Mouse (Mus musculus) forebrain, postnatal 0 days (tissue): Measurements from ENCODE around the gene Ap1m2. TPM values are rescaled to one million over a fixed set of nuclear protein-coding genes. Genes with fewer than 3 reads are reported as not detected.
"Not testable (repeated sequence)": the region's sequence is repeated elsewhere in the genome, so short reads cannot be mapped to it uniquely, and the experiment has no call there.

Experiments
- ATAC-seq: fragments of 200-750 bp; cut with Nextera tagmentation; 2 replicates; pipeline ENCODE4 v1.8.0; 2017; ENCODE audit warnings: mild to moderate bottlenecking, moderate library complexity
- DNase-seq: peaks from one replicate; pipeline ENCODE4 v3.0.0-alpha.2; 2015
- H3K27ac ChIP-seq: fragments of 300-500 bp; sonication (generic); 2 replicates; pipeline ENCODE4 v1.5.1; 2014; ENCODE audit warnings: low read depth, mild to moderate bottlenecking, antibody characterized with exemption, low read length, moderate library complexity, mixed read lengths
- H3K27me3 ChIP-seq: fragments of 300-500 bp; sonication (generic); 2 replicates; pipeline ENCODE4 v1.6.1; 2014; ENCODE audit warnings: mild to moderate bottlenecking, low read length, mixed read lengths; ENCODE audit not compliant: insufficient read depth
- H3K36me3 ChIP-seq: fragments of 300-500 bp; sonication (generic); 2 replicates; pipeline ENCODE4 v1.6.1; 2014; ENCODE audit warnings: mild to moderate bottlenecking, moderate library complexity; ENCODE audit not compliant: insufficient read depth
- H3K4me1 ChIP-seq: fragments of 300-500 bp; sonication (generic); 2 replicates; pipeline ENCODE4 v1.6.1; 2014; ENCODE audit warnings: antibody characterized with exemption; ENCODE audit not compliant: insufficient read depth
- H3K4me2 ChIP-seq: fragments of 300-500 bp; sonication (generic); 2 replicates; pipeline ENCODE4 v1.6.1; 2014; ENCODE audit warnings: low read depth, mild to moderate bottlenecking, moderate library complexity
- H3K4me3 ChIP-seq: fragments of 300-500 bp; sonication (generic); 2 replicates; pipeline ENCODE4 v1.5.1; 2014; ENCODE audit warnings: low read depth, low read length, mixed read lengths
- H3K9ac ChIP-seq: fragments of 300-500 bp; sonication (generic); 2 replicates; pipeline ENCODE4 v1.6.1; 2014; ENCODE audit warnings: mild to moderate bottlenecking
- H3K9me3 ChIP-seq: fragments of 300-500 bp; sonication (generic); 2 replicates; pipeline ENCODE4 v1.6.1; 2016; ENCODE audit warnings: low read length
- CTCF ChIP-seq: sonication (generic); IDR thresholded peaks from 2 replicates; pipeline ENCODE4 v1.5.1; 2016; ENCODE audit warnings: antibody characterized with exemption, control low read depth, low read depth
- WGBS: fragments of 180-500 bp; shearing (Covaris S2); extraction: QIAGEN DNeasy Blood & Tissue Kit; methylation state at CpG from one replicate; pipeline ENCODE4 v1.1.7; 2014; 5-methylcytosine and 5-hydroxymethylcytosine counted together
- polyA plus RNA-seq: library from polyadenylated mRNA; unstranded; fragments of >200 nt; fragmentation: Nextera tagmentation; extraction: Ambion mirVana; gene quantifications from 2 replicates; pipeline ENCODE4 v1.2.1, GENCODE M21; 2015
- total RNA-seq: library from RNA; depleted of rRNA; stranded (reverse); fragments of >200 nt; gene quantifications from 2 replicates; pipeline ENCODE4 v1.2.3, GENCODE M21; 2014

Ap1m2 gene
- total and polyA plus RNA-seq, 2 experiments from 2014 or later, result 2.6 to 2.9 TPM

GRCm38 (mm10) chr9:21309150-21309741 lies 2.9 kb downstream of the Ap1m2 start:
- H3K27ac ChIP-seq, result no peak overlapping the region
- H3K4me3 ChIP-seq, result no peak overlapping the region
- H3K4me2 ChIP-seq, result no peak overlapping the region
- H3K9me3 ChIP-seq, result no peaks in the 10 kb centered on the region
- DNase-seq (no peak), ATAC-seq (no peak)
- H3K9ac ChIP-seq, result no peak overlapping the region
- 74% methylated on average over 15 of the region's 15 CpGs for WGBS
- H3K27me3 ChIP-seq, result peaks cover 12% of the 10 kb centered on the region
- H3K36me3 ChIP-seq, result no peaks in the 10 kb centered on the region
- H3K4me1 ChIP-seq, result no peaks in the 10 kb centered on the region
- no peak for TF ChIP-seq CTCF

GRCm38 (mm10) chr9:21305065-21305464 lies 7.1 kb downstream of the Ap1m2 start:
- Histone ChIP-seq H3K4me2 (no peak overlapping the region), H3K9ac (no peak overlapping the region), H3K9me3 (no peaks in the 10 kb centered on the region), H3K4me1 (no peaks in the 10 kb centered on the region), H3K27me3 (no peaks in the 10 kb centered on the region), H3K27ac (no peak overlapping the region), H3K36me3 (no peaks in the 10 kb centered on the region), H3K4me3 (no peak overlapping the region)
- no peak for DNase-seq
- TF ChIP-seq CTCF, result no peak
- ATAC-seq, result no peak
- WGBS, result 85% methylated on average over 7 of the region's 7 CpGs

- Histone ChIP-seq H3K4me1 (no peaks in the 10 kb centered on the region), H3K9ac (no peak overlapping the region), H3K27me3 (no peaks in the 10 kb centered on the region), H3K9me3 (no peaks in the 10 kb centered on the region), H3K4me2 (no peak overlapping the region), H3K36me3 (no peaks in the 10 kb centered on the region), H3K27ac (no peak overlapping the region), H3K4me3 (no peak overlapping the region)
- ATAC-seq (no peak), DNase-seq (no peak)
- WGBS, result 86% methylated on average over 10 of the region's 10 CpGs
- TF ChIP-seq CTCF, result no peak
These were observed 13.1 kb downstream of the Ap1m2 start for GRCm38 (mm10) chr9:21299014-21299413.

GRCm38 (mm10) chr9:21292271-21292670 lies 19.9 kb downstream of the Ap1m2 start:
- H3K4me1 ChIP-seq, result peaks cover 13% of the 10 kb centered on the region; the same call in 1 of the 2 replicates
- 94% methylated on average over 3 of the region's 3 CpGs for WGBS
- H3K27me3 ChIP-seq, result no peaks in the 10 kb centered on the region
- H3K4me2 ChIP-seq, result no peak overlapping the region
- H3K36me3 ChIP-seq, result no peaks in the 10 kb centered on the region
- TF ChIP-seq CTCF, result no peak
- ATAC-seq (no peak), DNase-seq (no peak)
- no peaks in the 10 kb centered on the region for H3K9me3 ChIP-seq
- no peak overlapping the region for H3K27ac ChIP-seq
- H3K4me3 ChIP-seq, result no peak overlapping the region
- H3K9ac ChIP-seq, result no peak overlapping the region

- Histone ChIP-seq H3K4me2 (peak overlapping the region; percentile 76), H3K4me3 (peak overlapping the region; percentile 71), H3K4me1 (peaks cover 17% of the 10 kb centered on the region; the same call in 1 of the 2 replicates)
- not testable (repeated sequence) for DNase-seq, H3K27me3 ChIP-seq, ATAC-seq, H3K27ac ChIP-seq, H3K9me3 ChIP-seq, H3K36me3 ChIP-seq, H3K9ac ChIP-seq
- 17% methylated on average over 7 of the region's 7 CpGs for WGBS
These were observed 20.3 kb downstream of the Ap1m2 start for GRCm38 (mm10) chr9:21291868-21292267.

DNA sequence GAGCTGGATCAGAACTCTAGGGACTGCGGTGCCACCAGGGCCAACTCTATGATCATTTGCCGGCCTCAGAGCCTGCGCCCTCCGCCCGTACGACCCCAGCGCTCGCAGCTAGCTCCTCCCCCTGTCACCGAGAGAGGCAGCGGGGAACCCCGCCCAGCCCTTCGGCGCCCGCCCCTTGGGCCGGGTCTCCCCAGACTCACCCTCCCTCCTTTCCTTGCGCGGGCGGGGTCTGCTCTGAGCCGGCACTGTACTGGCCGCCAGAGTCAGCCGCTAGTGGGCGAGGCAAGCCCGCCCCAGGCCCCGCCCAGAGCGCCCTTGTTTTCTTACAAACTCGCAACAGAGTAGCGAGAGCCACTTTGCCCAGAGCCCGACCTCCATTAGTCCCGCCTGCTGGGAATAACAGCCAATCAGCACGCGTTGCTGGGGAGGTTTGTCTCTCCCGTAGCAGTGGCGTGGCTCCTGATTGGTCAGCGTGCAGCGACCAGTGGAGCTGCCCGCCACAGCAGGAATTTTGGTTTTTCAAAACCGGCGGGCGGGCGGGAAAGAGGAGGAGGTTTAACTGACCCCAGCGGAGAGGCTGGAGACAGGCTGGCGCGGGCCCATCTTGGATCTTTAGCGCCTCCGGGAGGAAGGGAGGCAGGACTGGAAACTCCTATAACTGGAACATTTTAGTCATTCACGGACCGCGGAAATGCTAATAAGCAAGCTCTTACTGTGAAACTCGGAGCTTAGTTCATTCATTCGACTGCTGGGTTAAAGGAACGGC lies 20.9 kb downstream of the Ap1m2 start, which contains the start of gene Cdkn2d:
Gene Cdkn2d, minus strand, starts transcription at position 386 of the 766 bp plus-strand sequence.
- Histone ChIP-seq H3K4me2 (peak within 1 kb of the TSS; percentile 76), H3K4me1 (peaks cover 21% of the 10 kb centered on the region; the same call in 1 of the 2 replicates), H3K4me3 (peak within 1 kb of the TSS; percentile 71), H3K36me3 (no peaks in the 10 kb centered on the region), H3K27me3 (no peaks in the 10 kb centered on the region), H3K9ac (peak within 1 kb of the TSS; percentile 79), H3K27ac (peak within 1 kb of the TSS; percentile 80), H3K9me3 (no peaks in the 10 kb centered on the region)
- peak; percentile 98 for DNase-seq
- ATAC-seq, result peak; percentile 94
- TF ChIP-seq CTCF, result peak; percentile 32
- WGBS, result under 1% methylated on average over 48 of the region's 51 CpGs

GRCm38 (mm10) chr9:21290589-21290988 lies 21.5 kb downstream of the Ap1m2 start:
- no peak for TF ChIP-seq CTCF
- peak overlapping the region; percentile 80 for H3K27ac ChIP-seq
- peak overlapping the region; percentile 79 for H3K9ac ChIP-seq
- ATAC-seq, result no peak
- no peak for DNase-seq
- H3K4me1 ChIP-seq, result peaks cover 21% of the 10 kb centered on the region; the same call in 1 of the 2 replicates
- no peaks in the 10 kb centered on the region for H3K9me3 ChIP-seq
- peak overlapping the region; percentile 76 for H3K4me2 ChIP-seq
- WGBS, result 1% methylated on average over 20 of the region's 20 CpGs
- H3K36me3 ChIP-seq, result no peaks in the 10 kb centered on the region
- H3K27me3 ChIP-seq, result no peaks in the 10 kb centered on the region
- peak overlapping the region; percentile 71 for H3K4me3 ChIP-seq
